Mouse (Mus musculus) cerebellum, adult 2 months (tissue): ENCODE measurements around the gene Cdh1.

Source experiments
- CTCF ChIP-seq: fragments of 200-500 bp; IDR thresholded peaks from 2 replicates; pipeline ENCODE4 v1.5.1; 2011; ENCODE audit warnings: low read depth, mild to moderate bottlenecking, control low read depth, low read length, moderate library complexity, borderline replicate concordance; ENCODE audit not compliant: insufficient read depth
- POLR2A ChIP-seq: fragments of 200-500 bp; IDR thresholded peaks from 2 replicates; pipeline ENCODE4 v1.6.1; 2011; ENCODE audit warnings: low read length, control low read depth, borderline replicate concordance; ENCODE audit not compliant: insufficient read depth

- no peak for TF ChIP-seq POLR2A
- TF ChIP-seq CTCF = no peak
Observed at GRCm38 (mm10) chr8:106701360-106701759, 98.2 kb downstream of the Cdh1 start.
